Mouse (Mus musculus) embryonic facial prominence, embryonic 13.5 days (tissue): ENCODE measurements at regions not wholly inside any gene's neighbourhood (a gene's known extent, or its start where the extent isn't known, plus 50 kb on each side); places are given as distances from the start of the nearest gene placed in this dataset.

Experiments used
- ATAC-seq: fragments of 200-750 bp; cut with Nextera tagmentation; 2 replicates; pipeline ENCODE4 v1.8.0; 2017; ENCODE audit warnings: low read depth; ENCODE audit not compliant: insufficient number of reproducible peaks, insufficient read depth, low FRiP score, low TSS enrichment
- H3K27ac ChIP-seq: fragments of 300-500 bp; sonication (generic); 2 replicates; pipeline ENCODE4 v1.5.1; 2015; ENCODE audit warnings: moderate library complexity, mild to moderate bottlenecking, inconsistent platforms
- H3K27me3 ChIP-seq: fragments of 300-500 bp; sonication (generic); 2 replicates; pipeline ENCODE4 v1.6.1; 2015; ENCODE audit warnings: mild to moderate bottlenecking, inconsistent platforms
- H3K36me3 ChIP-seq: fragments of 300-500 bp; sonication (generic); 2 replicates; pipeline ENCODE4 v1.6.1; 2015; ENCODE audit warnings: mild to moderate bottlenecking, inconsistent platforms
- H3K4me1 ChIP-seq: fragments of 300-500 bp; sonication (generic); 2 replicates; pipeline ENCODE4 v1.6.1; 2015; ENCODE audit warnings: inconsistent platforms
- H3K4me2 ChIP-seq: fragments of 300-500 bp; sonication (generic); 2 replicates; pipeline ENCODE4 v1.6.1; 2015; ENCODE audit warnings: moderate library complexity, mild to moderate bottlenecking, inconsistent platforms
- H3K4me3 ChIP-seq: fragments of 300-500 bp; sonication (generic); 2 replicates; pipeline ENCODE4 v1.5.1; 2015; ENCODE audit warnings: mild to moderate bottlenecking, inconsistent platforms
- H3K9ac ChIP-seq: fragments of 300-500 bp; sonication (generic); 2 replicates; pipeline ENCODE4 v1.6.1; 2015; ENCODE audit warnings: mild to moderate bottlenecking, inconsistent platforms
- H3K9me3 ChIP-seq: fragments of 300-500 bp; sonication (generic); 2 replicates; pipeline ENCODE4 v1.6.1; 2016; ENCODE audit warnings: inconsistent platforms
- WGBS: fragments of 180-500 bp; shearing (Covaris S2); methylation state at CpG from one replicate; pipeline ENCODE4 v1.1.7; 2015; ENCODE audit warnings: mixed read lengths; 5-methylcytosine and 5-hydroxymethylcytosine counted together

GRCm38 (mm10) chr1:193949817-193950216 lies 579.7 kb upstream of the Camk1g start:
- H3K4me2 ChIP-seq, result no peak overlapping the region
- H3K9ac ChIP-seq, result no peak overlapping the region
- H3K27me3 ChIP-seq, result no peaks in the 10 kb centered on the region
- H3K9me3 ChIP-seq, result no peaks in the 10 kb centered on the region
- 0 out of 2 replicates have a peak, but pooled peaks cover 4% of the 10 kb centered on the region for H3K4me1 ChIP-seq
- no peak overlapping the region for H3K4me3 ChIP-seq
- ATAC-seq, result no peak
- no peaks in the 10 kb centered on the region for H3K36me3 ChIP-seq
- H3K27ac ChIP-seq, result no peak overlapping the region

- no peak for ATAC-seq
- no peaks in the 10 kb centered on the region; the same call in 1 of the 2 replicates for H3K27me3 ChIP-seq
- no peak overlapping the region for H3K9ac ChIP-seq
- WGBS, result 65% methylated on average over 6 of the region's 6 CpGs
- H3K27ac ChIP-seq, result no peak overlapping the region
- 0 out of 2 replicates have a peak, but pooled peaks cover 4% of the 10 kb centered on the region for H3K4me1 ChIP-seq
- H3K9me3 ChIP-seq, result no peaks in the 10 kb centered on the region
- no peak overlapping the region for H3K4me3 ChIP-seq
- no peak overlapping the region for H3K4me2 ChIP-seq
- H3K36me3 ChIP-seq, result no peaks in the 10 kb centered on the region
Observed at GRCm38 (mm10) chr1:193946953-193947586, 577.0 kb upstream of the Camk1g start.

- Histone ChIP-seq H3K4me3 (no peak overlapping the region), H3K9me3 (no peaks in the 10 kb centered on the region), H3K27me3 (no peaks in the 10 kb centered on the region), H3K27ac (no peak overlapping the region), H3K36me3 (no peaks in the 10 kb centered on the region), H3K4me1 (no peaks in the 10 kb centered on the region), H3K9ac (no peak overlapping the region), H3K4me2 (no peak overlapping the region)
- 84% methylated on average over 2 of the region's 2 CpGs for WGBS
- ATAC-seq, result no peak
Observed at GRCm38 (mm10) chr1:193935969-193936368, 565.9 kb upstream of the Camk1g start.

- ATAC-seq, result no peak
- Histone ChIP-seq H3K4me1 (no peaks in the 10 kb centered on the region), H3K9me3 (no peaks in the 10 kb centered on the region), H3K36me3 (no peaks in the 10 kb centered on the region), H3K27ac (no peak overlapping the region), H3K4me3 (no peak overlapping the region), H3K27me3 (no peaks in the 10 kb centered on the region), H3K9ac (no peak overlapping the region), H3K4me2 (no peak overlapping the region)
- WGBS, result 24% methylated on average over 1 of the region's 1 CpGs
Observed at GRCm38 (mm10) chr1:193934308-193934707, 564.2 kb upstream of the Camk1g start.

- Histone ChIP-seq H3K27me3 (no peaks in the 10 kb centered on the region), H3K27ac (no peak overlapping the region), H3K4me1 (no peaks in the 10 kb centered on the region), H3K36me3 (no peaks in the 10 kb centered on the region), H3K4me3 (no peak overlapping the region), H3K4me2 (no peak overlapping the region), H3K9ac (no peak overlapping the region), H3K9me3 (no peaks in the 10 kb centered on the region)
- 83% methylated on average over 5 of the region's 5 CpGs for WGBS
- no peak for ATAC-seq
Observed at GRCm38 (mm10) chr1:193931131-193931729, 561.1 kb upstream of the Camk1g start.

- no peak for ATAC-seq
- Histone ChIP-seq H3K4me1 (no peaks in the 10 kb centered on the region), H3K27ac (no peak overlapping the region), H3K27me3 (no peaks in the 10 kb centered on the region), H3K4me2 (no peak overlapping the region), H3K9ac (no peak overlapping the region), H3K36me3 (no peaks in the 10 kb centered on the region), H3K4me3 (no peak overlapping the region), H3K9me3 (no peaks in the 10 kb centered on the region)
- 54% methylated on average over 4 of the region's 4 CpGs for WGBS
Observed at GRCm38 (mm10) chr1:193928607-193929006, 558.5 kb upstream of the Camk1g start.

GRCm38 (mm10) chr1:193922756-193923155 lies 552.7 kb upstream of the Camk1g start:
- H3K4me3 ChIP-seq, result no peak overlapping the region
- H3K27me3 ChIP-seq, result no peaks in the 10 kb centered on the region
- H3K9me3 ChIP-seq, result no peaks in the 10 kb centered on the region
- H3K9ac ChIP-seq, result no peak overlapping the region
- H3K36me3 ChIP-seq, result no peaks in the 10 kb centered on the region
- H3K4me1 ChIP-seq, result no peaks in the 10 kb centered on the region
- 65% methylated on average over 4 of the region's 4 CpGs for WGBS
- ATAC-seq, result no peak
- no peak overlapping the region for H3K4me2 ChIP-seq
- H3K27ac ChIP-seq, result no peak overlapping the region

GRCm38 (mm10) chr1:193919243-193919642 lies 549.1 kb upstream of the Camk1g start:
- Histone ChIP-seq H3K4me2 (no peak overlapping the region), H3K36me3 (no peaks in the 10 kb centered on the region), H3K4me3 (no peak overlapping the region), H3K27ac (no peak overlapping the region), H3K9ac (no peak overlapping the region), H3K4me1 (no peaks in the 10 kb centered on the region), H3K9me3 (no peaks in the 10 kb centered on the region), H3K27me3 (no peaks in the 10 kb centered on the region)
- 55% methylated on average over 3 of the region's 3 CpGs for WGBS
- no peak for ATAC-seq

- Histone ChIP-seq H3K4me3 (no peak overlapping the region), H3K9ac (no peak overlapping the region), H3K4me2 (no peak overlapping the region), H3K4me1 (no peaks in the 10 kb centered on the region), H3K27ac (no peak overlapping the region), H3K36me3 (no peaks in the 10 kb centered on the region), H3K27me3 (no peaks in the 10 kb centered on the region), H3K9me3 (no peaks in the 10 kb centered on the region)
- no peak for ATAC-seq
Observed at GRCm38 (mm10) chr1:193905711-193906110, 535.6 kb upstream of the Camk1g start.

- H3K9me3 ChIP-seq, result no peaks in the 10 kb centered on the region
- H3K4me1 ChIP-seq, result no peaks in the 10 kb centered on the region
- ATAC-seq, result no peak
- H3K9ac ChIP-seq, result no peak overlapping the region
- H3K27me3 ChIP-seq, result no peaks in the 10 kb centered on the region
- H3K4me3 ChIP-seq, result no peak overlapping the region
- no peaks in the 10 kb centered on the region for H3K36me3 ChIP-seq
- no peak overlapping the region for H3K27ac ChIP-seq
- no peak overlapping the region for H3K4me2 ChIP-seq
Observed at GRCm38 (mm10) chr1:193894072-193894471, 524.0 kb upstream of the Camk1g start.

- H3K4me2 ChIP-seq, result no peak overlapping the region
- H3K4me3 ChIP-seq, result no peak overlapping the region
- WGBS, result 78% methylated on average over 2 of the region's 2 CpGs
- H3K9ac ChIP-seq, result no peak overlapping the region
- H3K9me3 ChIP-seq, result no peaks in the 10 kb centered on the region
- no peak overlapping the region for H3K27ac ChIP-seq
- H3K4me1 ChIP-seq, result no peaks in the 10 kb centered on the region
- no peaks in the 10 kb centered on the region for H3K27me3 ChIP-seq
- no peaks in the 10 kb centered on the region for H3K36me3 ChIP-seq
- ATAC-seq, result no peak
Observed at GRCm38 (mm10) chr1:193876540-193876939, 506.4 kb upstream of the Camk1g start.

- Histone ChIP-seq H3K27me3 (no peaks in the 10 kb centered on the region), H3K4me2 (no peak overlapping the region), H3K4me1 (no peaks in the 10 kb centered on the region), H3K4me3 (no peak overlapping the region), H3K27ac (no peak overlapping the region), H3K36me3 (no peaks in the 10 kb centered on the region), H3K9me3 (no peaks in the 10 kb centered on the region), H3K9ac (no peak overlapping the region)
- no peak for ATAC-seq
Observed at GRCm38 (mm10) chr1:193876121-193876520, 506.0 kb upstream of the Camk1g start.
